Mouse (Mus musculus) activated CD4-positive, CD25-positive, alpha-beta regulatory T cell, adult 9 weeks (primary cell): ENCODE data around the gene Stab1. TPM values are rescaled to one million over a fixed set of nuclear protein-coding genes. Genes with fewer than 3 reads are reported as not detected.

Experiments
- polyA plus RNA-seq: library from polyadenylated mRNA; unstranded; fragments of 100-300 nt; shearing (Covaris generic); gene quantifications from one replicate; pipeline ENCODE4 v1.2.1, GENCODE M21; 2017

The Stab1 gene
- 3.2 TPM for polyA plus RNA-seq

GRCm38 (mm10) chr14:31168425-31168824 lies at the start of gene Stab1:
Stab1 (minus strand) TSS chr14:31168641.

DNA sequence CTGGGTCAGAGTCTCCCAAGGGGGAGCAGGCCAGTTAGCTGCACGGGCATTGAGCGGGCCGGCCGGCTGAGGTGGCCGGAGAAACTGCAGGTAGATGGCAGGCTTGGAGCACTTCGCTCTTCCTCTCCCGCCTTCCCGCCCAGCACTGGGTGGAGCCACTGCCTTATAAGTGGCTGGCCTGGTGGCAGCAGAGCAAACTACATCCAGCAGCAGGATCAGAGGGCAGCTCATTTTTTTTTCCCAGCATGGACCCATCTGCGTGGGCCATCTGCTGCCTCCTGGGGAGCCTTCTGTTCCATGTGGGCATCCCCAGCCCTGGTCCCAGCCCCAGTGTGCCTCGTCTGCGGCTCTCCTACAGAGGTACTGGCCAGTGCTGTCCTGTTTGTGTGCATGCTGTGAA lies 49.2 kb upstream of the Stab1 start, which contains the start of gene Sema3g:
Gene Sema3g, plus strand, starts transcription at position 195 of the 400 bp plus-strand sequence.

GRCm38 (mm10) chr14:31216846-31217245 lies 48.4 kb upstream of the Stab1 start, which contains the start of gene Nisch:
Nisch (minus strand) TSS chr14:31216946.

GRCm38 (mm10) chr14:31208084-31208483 lies 39.6 kb upstream of the Stab1 start, which contains the start of gene Tnnc1:
Tnnc1 (plus strand) TSS chr14:31208312.

GRCm38 (mm10) chr14:31130236-31131220 lies 37.9 kb downstream of the Stab1 start, which contains the start of gene Nt5dc2:
Nt5dc2 (plus strand) TSS chr14:31131053.

GRCm38 (mm10) chr14:31128826-31129219 lies 39.6 kb downstream of the Stab1 start, which contains the start of gene Smim4:
Smim4 (minus strand) TSS chr14:31128956.

Other genes starting within 250 kb of the Stab1 start
- gene Itih3, start 244.9 kb downstream of the Stab1 start, polyA plus RNA-seq, result not detected
- not detected for gene Itih1, start 225.4 kb downstream of the Stab1 start, polyA plus RNA-seq
- gene Nek4, start 217.3 kb downstream of the Stab1 start, polyA plus RNA-seq, result 11.7 TPM
- 8.5 TPM for gene Glt8d1, start 167.2 kb downstream of the Stab1 start, polyA plus RNA-seq
- gene Spcs1, start 167.0 kb downstream of the Stab1 start, polyA plus RNA-seq, result 367 TPM
- gene Pbrm1, start 149.5 kb downstream of the Stab1 start, polyA plus RNA-seq, result 40.6 TPM
- 84.0 TPM for gene Gnl3, start 149.5 kb downstream of the Stab1 start, polyA plus RNA-seq
- 58.6 TPM for gene Smim4, start 39.7 kb downstream of the Stab1 start, polyA plus RNA-seq
- not detected for gene Nt5dc2, start 37.6 kb downstream of the Stab1 start, polyA plus RNA-seq
- 0.42 TPM for gene Tnnc1, start 39.7 kb upstream of the Stab1 start, polyA plus RNA-seq
- gene Nisch, start 48.3 kb upstream of the Stab1 start, polyA plus RNA-seq, result 176 TPM
- 0.07 TPM for gene Sema3g, start 49.2 kb upstream of the Stab1 start, polyA plus RNA-seq
- 12.3 TPM for gene Phf7, start 82.7 kb upstream of the Stab1 start, polyA plus RNA-seq
- gene Bap1, start 82.8 kb upstream of the Stab1 start, polyA plus RNA-seq, result 90.5 TPM
- not detected for gene Dnah1, start 155.3 kb upstream of the Stab1 start, polyA plus RNA-seq
- gene Capn7, start 168.0 kb upstream of the Stab1 start, polyA plus RNA-seq, result 25.4 TPM